Mouse (Mus musculus) frontal cortex, postnatal 10 days (tissue): ENCODE measurements around the gene Efcab9.

Source experiments
- DNase-seq, 2 experiments: peaks; one replicate each; pipeline ENCODE4 v3.0.0; 2022; ENCODE audit warnings: low spot score in 2 of 2, mixed read lengths in 1 of 2

Gene Efcab9

DNA sequence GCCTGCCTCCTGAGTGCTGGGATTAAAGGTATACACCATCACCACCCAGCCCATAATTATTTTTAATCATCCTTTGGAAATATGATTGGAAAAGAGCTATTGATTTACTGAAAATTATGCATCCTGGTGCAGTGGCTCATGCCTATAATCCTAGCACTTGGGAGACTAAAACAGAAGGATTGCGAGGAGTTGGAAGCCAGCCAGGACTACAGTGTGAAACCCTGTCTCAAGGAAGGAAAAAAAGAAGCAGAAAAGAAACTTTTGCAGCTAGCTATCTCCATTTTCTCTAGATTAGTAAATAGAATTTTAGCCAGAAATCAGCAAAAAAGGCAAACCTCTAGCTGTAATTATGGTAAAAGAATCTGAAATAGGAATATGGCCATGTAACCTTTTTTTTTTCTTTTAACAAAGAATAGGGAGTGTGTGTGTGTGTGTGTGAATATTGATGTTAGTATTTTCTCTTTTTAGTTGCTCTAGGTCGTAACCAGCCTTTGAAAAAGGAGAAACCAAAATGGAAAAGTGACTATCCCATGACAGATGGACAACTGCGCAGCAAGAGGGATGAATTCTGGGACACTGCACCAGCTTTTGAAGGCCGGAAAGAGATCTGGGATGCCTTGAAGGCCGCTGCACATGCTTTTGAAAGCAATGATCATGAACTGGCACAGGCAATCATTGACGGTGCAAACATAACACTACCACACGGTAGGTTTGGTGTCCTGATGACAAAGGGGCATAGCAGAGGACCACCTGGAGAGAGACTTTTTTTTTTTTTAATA is 32.9 kb downstream of the Efcab9 start:
- DNase-seq = peak in 1 of 2 experiments; percentile 46

GRCm38 (mm10) chr11:32495283-32495682 is 36.6 kb downstream of the Efcab9 start:
- no peak for DNase-seq

- no peak for DNase-seq
Observed at GRCm38 (mm10) chr11:32493312-32493711, 38.6 kb downstream of the Efcab9 start.

DNA sequence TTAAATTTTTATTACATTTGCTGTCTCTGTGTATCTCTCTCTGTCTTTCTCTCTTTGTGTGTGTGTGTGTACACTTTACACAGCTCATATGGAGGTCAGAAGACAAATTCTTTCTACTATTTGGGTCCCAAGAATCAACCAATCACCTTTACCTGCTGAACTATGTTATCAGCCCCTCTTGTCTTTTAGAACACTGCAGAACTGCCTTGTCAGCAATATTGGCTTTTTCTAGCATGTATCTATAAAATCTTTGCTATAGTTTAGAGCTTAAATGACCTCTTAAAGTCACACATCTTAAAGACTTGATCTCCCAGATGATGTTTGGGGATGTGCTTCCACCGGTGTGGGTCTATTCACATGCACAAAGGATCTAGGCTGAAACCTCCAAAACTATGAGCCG is 40.8 kb downstream of the Efcab9 start:
- DNase-seq = no peak

GRCm38 (mm10) chr11:32488808-32489670 is 42.8 kb downstream of the Efcab9 start:
- no peak for DNase-seq

GRCm38 (mm10) chr11:32488344-32488743 is 43.5 kb downstream of the Efcab9 start:
- no peak for DNase-seq

- DNase-seq = no peak
Observed at GRCm38 (mm10) chr11:32487501-32487900, 44.4 kb downstream of the Efcab9 start.

- no peak for DNase-seq
Observed at GRCm38 (mm10) chr11:32486621-32487020, 45.3 kb downstream of the Efcab9 start.

- DNase-seq = no peak
Observed at GRCm38 (mm10) chr11:32485290-32485689, 46.6 kb downstream of the Efcab9 start.

DNA sequence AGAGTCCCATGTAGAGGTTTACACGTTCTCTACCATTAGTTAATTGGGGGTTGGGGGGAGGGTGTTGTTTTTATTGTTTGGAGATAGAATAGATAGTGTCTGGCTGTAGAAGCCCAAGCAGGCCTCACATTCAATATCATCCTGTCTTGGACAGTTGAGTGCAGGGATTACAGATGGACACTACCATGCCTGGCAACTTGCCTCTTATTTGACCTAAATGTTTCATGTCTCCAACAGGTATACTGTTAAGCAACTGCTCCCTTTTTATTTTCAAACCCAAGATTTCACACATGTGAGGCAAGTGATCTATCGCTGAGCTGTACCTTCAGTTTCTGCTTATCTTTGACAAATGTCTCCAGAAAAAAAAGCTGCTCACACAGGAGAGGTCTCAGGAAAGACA is 50.4 kb downstream of the Efcab9 start:
- no peak for DNase-seq

DNA sequence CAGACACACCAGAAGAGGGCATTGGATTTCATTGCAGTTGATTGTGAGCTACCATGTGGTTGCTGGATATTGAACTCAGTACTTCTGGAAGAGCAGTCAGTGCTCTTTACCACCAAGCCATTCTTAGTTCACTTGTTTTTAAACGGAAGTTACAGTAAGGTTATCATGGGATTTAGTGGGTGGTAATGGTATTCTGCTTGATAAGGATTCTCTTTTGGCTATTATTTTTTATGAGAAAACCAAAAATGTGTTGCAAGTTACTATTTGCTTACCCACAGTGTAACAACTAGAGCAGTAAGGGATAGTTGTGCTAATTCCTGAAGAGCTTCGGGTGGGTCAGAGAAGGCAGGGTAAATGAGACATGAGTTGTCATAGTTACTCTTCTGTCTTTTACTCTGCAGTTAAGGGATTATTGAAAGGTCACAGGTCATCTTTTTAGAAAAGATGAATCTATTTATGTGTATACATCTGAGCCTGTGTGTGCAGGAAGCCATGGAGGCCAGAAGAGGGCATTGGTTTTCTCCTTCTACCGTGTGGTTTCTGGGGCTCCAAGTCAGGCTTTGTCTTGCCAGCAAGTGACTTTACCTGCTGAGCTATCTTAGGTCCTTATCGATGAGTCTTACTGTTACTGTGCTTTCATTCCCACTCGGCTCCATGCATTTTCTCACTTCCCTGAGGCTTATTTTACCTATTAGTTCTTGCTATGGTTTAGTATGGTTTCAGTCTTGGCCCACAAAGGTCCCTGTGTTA is 56.2 kb downstream of the Efcab9 start:
- DNase-seq = no peak

DNA sequence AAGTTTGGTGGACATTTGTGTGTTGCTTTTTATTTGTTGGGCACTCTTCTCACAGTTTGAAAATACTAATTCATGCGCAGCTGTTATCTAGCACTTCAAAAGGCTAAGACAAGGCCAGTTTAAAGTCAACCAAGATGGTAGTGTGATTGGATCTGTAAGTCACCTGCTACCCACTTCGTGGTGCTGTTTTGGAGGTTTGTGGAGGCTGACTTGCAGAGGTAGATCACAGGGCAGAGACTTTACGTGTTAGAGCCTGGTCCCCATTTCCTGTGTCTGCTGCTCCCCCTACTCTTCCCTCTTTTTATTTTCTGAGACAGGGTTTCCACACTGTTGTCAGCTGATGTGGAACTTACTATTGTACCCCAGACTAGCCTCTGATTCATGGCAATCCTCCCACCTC is 57.2 kb downstream of the Efcab9 start:
- DNase-seq = no peak
